Mouse (Mus musculus): Measurements from ENCODE around the gene Fgf15.

DNA sequence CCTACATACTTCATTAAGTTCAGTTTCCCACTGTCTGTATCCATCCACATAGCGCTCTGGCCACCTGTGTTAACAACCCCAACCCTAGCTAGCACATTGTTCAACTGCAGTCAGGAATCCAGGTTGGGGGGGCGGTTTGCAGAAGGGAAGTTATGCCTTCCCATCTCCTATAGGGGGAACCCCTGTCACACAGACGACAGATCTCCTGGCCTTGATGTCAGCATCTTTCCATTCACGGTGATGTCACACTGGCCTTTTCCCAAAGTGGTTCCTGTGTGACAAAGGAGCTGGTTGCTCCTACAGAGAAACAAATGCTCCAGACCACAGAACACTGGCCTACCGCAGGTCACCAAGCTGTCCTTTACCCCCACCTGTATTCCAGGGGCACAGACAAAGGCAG, 39.2 kb downstream of the Fgf15 start:
- TF ChIP-seq POLR2A (IDR thresholded peaks at IDR 0.05; ENCODE audit: low read depth, low read length): no peak
- TF ChIP-seq CTCF (IDR thresholded peaks at IDR 0.05; ENCODE audit: extremely low read depth, insufficient read depth, insufficient read length, insufficient replicate concordance): no peak
